Mouse (Mus musculus) embryo, embryonic 11 days (tissue): Measurements from ENCODE around the gene Cope.

ENCODE experiments used
- DNase-seq: peaks from one replicate; pipeline ENCODE4 v3.0.0-alpha.2; 2015

Cope gene

DNA sequence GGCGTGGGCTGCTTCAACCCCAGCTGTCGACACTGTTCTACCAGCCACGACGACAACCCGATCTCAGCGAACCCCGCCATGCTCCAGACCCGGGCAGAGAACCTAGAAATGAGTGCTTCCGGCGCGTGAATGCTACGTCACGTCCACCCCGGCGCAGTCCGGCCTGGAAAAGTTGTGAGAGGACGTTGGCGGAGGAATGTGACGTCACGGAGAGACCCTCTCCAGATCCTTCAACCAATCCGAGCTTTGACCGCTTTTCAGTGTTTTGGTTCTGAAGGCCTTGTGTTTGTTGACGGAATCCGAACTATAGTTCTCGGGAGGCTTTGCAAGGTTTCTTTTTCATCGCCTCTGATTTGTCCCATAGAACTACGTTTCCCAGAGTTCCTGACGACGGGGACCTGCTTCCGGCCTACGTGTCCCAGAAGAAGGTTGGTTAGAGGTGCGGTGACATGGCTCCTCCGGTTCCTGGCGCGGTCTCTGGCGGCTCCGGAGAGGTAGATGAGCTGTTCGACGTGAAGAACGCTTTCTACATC lies at the start of gene Cope, which contains the start of gene Ddx49:
TSS of gene Cope (plus strand) at position 161 of the 533 bp plus-strand sequence.
TSS of gene Ddx49 (minus strand) at position 132 of the 533 bp plus-strand sequence.
- peak; percentile 95 for DNase-seq

DNA sequence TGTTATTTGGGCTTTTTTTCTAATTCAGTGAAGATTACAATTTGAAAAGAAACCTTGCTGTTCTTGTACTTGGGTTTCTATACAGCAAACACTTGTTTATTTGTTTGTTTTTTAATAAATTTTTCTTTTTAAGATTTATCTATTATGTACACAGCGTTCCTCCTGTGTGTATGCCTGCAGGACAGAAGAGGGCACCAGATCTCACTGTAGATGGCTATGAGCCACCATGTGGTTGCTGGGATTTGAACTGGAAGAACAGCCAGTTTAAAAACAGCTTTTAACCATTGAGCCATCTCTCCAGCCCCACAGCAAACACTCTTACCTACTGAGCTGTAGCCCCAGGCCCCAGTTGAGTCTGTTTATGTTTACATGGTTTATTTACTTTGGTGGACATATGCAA lies 47.7 kb upstream of the Cope start:
- DNase-seq: peak; percentile 12

DNA sequence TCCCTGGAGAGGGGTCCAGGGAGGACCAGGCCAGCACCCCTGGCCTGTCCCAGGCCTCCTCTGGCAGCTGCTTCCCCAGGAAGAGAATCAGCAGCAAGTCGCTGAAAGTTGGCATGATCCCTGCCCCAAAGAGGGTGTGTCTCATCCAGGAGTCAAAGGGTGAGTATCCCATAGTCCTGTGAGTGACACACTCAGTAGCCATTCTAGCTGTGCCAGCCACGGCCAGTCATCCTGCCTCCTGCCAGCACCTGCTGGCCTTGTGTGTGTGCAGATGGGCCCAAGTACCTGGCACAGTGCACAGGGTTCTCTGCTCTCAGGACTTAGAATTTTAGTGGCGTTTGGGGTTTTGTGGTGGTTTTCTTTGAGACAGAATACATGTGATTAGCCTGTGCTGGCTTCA lies 44.9 kb upstream of the Cope start:
- DNase-seq: no peak

DNA sequence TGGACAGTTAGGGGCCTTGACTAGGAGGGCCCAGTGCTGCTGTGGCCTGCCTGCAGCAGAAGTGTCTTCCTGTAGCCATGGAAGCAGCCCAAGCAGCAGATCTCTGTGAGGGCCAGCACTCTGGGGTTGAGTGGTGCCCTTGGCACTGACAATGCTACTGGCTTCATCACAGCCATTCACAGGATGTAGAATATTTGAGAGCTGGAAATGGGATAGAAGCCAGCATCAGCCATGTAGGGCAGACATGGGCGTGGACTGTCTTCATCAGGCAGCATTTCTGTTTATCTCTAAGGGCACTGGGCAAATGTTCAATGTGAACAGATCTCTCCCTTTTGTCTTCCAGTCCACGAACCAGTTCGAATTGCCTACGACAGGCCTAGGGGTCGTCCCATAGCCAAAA lies 43.7 kb upstream of the Cope start:
- no peak for DNase-seq

DNA sequence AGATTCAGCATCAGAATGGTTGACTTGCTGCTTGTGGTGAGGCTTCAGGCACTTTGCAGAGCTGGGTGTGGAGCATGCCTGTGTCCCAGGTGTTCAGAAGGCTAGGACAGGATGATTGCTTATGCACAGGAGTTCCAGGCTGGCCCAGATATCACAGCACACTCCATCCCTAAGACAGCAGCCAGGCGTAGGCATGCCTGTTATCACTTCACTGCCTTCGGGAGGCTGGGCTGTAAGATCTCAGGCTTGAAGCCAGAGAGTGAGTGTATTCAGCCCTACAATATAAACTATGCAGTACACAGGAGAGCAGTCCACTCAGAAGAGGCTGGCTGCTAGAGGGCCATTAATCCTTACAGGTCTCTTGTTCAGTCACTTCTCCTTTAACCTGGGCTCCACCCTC lies 43.3 kb upstream of the Cope start:
- DNase-seq: no peak

DNA sequence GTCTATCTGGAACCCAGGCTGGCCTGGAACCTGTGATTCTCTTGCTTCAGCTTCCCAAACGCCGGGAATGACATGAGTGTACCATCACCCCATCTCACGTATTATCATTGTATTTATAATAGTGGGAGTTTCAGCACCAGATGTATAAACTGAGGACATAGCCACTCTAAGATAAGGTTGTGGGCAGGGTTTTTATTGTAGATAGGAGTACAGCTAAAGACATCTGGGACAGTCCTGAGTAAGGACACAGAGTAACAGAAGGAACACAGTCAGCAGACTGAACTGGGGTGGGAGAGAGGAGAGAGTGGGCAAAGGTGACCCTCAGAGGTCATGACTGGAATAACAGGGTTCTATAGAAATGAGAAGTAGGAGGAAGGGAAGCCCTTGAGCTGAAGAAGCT lies 34.6 kb upstream of the Cope start:
- no peak for DNase-seq

DNA sequence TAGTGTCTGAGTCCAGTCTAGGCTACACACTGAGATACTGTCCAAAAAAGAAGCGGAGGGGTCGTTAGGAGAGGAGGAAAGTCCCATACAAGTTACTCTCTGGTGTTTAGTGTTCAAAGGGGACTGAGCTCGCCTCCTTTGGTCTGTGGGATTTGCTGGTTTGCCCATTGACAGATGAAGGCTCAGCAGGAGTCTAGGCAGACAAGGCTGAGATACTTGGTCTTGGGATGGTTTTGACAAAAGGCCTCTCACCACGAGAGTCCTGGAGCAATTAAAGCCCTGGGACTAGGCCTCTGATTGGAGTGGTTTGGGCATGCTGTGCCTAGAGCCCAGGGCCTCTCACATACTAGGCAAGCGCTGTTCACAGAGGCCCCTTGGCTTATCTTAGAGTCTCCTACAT lies 34.0 kb upstream of the Cope start:
- no peak for DNase-seq

DNA sequence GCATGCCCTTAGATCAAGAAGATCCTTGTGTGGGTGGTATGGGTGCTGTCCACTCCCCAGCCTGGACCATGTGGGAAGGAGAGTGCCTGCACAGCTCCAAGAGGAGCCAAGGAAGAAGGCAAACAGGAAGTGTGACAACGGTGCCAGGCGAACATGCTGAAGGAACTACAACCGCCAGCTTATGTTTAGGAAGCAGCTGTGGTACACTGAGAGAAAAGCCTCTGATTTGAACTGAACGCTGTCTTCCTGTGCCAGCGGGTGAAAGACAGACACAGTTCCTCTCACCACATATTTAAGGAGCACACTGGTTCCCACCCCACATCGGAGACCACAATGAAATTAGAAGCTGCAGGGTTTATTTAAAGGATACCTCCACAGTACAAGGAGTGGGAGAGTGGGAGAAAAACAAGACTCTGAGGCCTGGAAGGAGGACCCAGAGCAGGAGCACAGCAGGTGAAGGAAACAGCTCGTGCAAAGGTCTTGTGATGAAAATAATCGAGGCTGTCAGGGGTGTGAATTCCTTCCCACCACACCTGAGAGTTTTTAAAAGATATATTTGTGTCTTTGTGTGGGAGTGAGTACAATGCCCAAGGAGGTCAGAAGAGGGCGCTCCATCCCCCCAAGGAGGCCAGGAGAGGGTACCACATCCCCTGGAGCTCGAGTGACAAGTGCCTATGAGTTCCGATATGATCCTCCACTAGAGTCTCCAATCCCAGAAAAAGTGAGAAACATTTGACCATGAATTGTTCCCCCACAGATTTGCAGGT lies 33.3 kb upstream of the Cope start:
- DNase-seq: peak; percentile 39

DNA sequence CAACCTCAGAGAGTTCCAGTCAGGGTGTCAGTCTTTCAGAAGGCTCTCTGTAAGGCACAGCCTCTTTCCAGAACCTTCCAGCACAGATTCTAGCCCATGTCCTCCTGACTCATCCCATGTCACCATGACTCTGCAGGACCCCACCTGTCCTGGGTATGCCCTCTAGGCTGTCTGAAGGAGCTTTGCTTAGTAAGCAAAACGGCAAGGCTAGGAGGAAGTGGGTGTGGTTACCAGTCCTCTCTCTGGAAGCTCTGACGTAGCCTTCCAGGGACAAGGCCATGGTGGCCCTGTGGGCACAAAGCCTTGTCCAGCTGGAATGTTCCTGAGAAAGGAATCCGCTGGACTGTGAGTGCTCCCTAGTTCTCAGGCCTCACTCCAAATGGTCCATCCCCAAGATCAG lies 29.4 kb upstream of the Cope start:
- DNase-seq: no peak

DNA sequence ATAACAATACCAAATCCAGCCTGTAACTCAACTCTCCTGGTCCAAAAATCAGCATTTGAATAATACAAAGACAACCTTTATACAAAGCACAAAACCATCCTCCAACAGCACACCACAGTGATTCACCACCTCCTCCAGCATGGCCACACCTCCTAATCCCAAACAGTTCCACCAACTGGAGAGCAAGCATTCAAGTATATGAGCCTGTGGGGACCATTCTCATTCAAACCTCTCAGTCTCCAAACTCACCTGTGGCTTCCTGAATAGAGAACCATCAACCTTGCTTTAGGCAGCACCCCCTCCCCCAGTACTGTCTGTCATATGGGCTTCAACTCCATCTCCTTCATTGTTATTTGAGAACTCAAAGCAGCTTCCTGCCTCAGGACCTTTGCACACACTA lies 28.0 kb upstream of the Cope start:
- DNase-seq: no peak

DNA sequence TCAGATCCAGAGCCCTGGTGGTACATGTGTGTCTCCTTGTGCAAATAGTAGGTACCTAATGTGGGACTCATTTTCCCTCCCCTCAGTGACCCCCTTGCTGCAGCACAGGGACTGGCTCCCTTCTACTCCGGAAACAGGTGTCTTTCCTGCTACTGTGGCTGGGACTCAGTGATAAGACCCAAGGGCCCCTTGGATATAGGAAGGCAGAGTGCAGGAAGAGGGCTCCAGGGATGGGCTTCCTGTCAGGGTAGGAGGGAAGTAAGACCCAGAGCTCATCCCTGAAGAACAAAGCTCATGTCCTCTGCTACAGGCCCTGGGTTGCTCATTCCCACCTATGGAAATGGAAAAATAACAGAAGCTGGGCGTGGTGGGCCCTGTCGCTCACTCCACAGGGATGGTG lies 25.8 kb upstream of the Cope start:
- DNase-seq: no peak

DNA sequence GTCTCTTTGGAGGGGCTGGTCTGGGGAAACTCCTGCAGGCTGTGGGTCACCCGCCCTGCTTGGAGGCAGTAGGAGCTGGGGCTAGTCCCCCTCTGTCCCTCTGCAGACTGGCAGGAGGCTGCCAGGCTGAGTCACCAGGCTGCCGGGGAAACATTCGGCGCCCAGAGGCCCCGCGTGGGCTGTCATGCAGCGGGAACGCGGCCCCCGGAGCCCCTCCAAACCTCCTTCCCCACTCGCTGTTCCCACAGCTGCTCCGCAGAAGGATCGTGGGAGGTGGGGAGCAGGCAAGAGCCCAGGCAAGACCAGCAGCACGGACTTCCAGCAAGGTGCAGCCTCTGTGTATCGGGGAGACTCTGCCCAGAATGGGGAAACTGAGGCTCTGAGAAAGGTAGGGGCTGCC lies 24.1 kb upstream of the Cope start:
- no peak for DNase-seq

DNA sequence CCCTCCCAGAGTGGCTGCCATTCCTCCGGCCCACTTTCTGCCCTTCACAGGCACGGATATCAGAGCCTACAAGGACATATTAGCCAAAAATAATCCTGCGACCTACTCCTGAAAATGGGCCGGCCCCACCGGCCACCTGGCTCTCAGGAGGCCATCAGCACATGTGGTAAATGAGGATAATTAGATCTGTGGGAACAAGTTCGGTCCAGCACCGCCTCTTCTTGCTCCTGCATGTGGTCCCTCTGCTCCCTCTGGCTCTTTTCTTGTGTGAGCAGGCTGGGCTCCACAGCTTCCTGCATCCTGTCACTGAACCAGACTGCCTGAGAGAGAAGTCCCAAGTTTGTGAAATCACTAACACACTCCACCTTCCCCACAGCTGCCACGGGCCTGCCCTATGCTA lies 23.1 kb upstream of the Cope start:
- no peak for DNase-seq

DNA sequence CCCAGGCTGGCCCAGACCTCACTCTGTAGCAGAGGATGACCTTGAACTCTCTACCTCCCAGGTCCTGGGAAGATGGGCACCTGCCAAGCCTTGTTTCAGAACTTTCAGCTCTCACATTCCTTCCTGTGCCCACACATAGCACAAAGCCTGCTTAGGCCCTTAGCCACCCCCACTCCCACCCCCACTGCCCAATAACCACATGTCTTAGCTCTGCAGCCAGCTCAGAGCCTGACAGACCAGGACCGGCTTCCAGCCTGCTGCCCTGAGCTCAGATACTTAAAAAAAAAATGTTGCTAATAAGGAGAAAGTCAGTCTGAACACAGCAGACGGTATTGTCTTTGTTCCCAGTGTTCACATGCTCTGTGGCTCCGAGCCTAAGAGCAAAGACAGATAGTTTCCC lies 21.3 kb upstream of the Cope start:
- no peak for DNase-seq

DNA sequence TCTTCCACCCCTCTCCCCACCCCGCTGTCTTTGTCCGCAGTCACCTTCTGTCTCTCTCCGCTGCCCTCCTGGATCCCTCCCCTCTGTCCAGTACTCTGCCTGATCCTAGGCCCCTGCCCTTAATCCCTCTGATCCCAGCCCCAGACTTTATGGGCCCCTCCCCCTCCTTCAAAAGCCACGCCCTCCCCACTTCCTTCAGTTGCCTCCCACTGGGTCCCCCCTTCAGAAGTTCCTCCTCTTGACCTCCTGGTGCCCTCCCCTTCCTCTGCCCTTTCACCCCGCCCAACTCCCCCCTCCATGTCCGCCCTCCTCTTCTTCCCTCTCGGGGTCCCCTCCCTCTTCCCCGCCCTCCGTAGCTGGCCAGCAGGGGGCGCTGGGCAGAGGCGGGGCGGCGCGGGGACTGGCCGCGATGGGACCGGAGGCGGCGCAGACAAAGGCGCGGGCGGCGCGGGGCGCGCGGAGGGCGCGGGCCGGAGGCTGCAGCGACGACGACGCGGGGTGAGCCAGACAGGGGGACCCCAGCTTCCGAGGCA lies 19.6 kb upstream of the Cope start, which contains the start of gene Homer3:
TSS of gene Homer3 (plus strand) at position 225 of the 533 bp plus-strand sequence.
- DNase-seq: peak; percentile 94

DNA sequence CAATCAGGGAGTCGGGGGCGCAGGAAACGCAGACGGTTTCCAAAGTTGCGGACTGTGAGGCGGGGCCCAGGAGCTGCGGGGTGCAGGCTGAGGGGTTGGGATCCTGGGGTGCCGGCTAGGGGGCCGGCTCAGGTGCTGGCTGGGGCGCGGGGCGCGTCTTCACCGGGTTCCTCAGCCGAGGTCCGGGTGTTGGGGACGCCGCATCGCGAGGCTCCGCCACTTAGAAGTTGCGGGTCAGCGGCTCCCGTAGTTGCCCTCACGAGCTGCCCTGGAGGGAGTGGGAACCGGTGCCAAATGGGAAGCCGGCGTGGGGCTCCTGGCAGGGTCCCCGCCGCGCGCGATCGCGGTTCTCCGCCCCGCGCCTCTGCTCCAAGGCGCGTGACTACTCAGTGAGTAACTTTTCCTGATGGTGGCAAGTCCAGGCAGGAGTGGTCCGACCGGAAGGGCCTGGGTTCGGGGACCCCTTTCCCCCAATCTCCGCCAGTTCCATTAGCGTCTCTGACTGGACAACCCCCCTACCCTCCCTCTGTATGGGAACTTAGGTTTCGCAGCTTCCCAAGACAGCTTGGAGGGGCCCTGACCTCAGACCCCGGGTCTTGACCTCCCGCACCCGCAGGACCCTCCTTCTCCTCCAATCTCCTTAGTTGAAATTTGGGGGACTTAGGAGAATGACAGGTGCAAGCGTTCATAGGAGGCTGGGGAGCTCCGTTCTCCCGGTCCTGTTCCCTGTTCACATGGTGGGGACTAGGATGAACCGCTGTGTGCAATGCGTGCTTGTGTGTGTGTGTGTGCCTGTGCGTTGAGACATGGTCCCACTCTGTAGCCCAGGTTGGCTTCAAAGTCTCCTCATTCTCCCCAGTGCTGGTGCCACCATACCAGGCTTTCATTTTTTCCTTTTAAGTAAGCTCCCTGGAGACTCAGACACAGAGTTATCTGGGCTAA lies 18.9 kb upstream of the Cope start:
- DNase-seq: peak; percentile 42

DNA sequence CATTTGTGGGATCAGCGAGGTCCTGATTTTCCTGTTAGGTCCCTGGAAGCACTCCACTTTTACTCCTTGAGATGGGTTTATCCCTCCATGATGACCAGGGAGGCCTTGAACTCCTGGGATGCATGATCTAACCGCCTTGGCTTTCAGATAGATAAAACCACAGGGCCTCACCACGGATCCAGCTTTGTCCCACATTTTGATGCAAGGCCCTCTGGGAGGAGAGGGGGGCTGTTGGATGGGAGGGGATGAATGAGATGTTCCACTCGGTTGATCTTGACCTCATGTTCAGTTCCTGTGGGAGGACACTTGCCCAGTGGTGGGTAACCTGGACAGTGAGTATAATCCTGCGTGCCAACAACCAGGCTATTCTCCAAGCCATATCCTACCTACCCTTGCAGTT lies 17.9 kb upstream of the Cope start:
- no peak for DNase-seq

DNA sequence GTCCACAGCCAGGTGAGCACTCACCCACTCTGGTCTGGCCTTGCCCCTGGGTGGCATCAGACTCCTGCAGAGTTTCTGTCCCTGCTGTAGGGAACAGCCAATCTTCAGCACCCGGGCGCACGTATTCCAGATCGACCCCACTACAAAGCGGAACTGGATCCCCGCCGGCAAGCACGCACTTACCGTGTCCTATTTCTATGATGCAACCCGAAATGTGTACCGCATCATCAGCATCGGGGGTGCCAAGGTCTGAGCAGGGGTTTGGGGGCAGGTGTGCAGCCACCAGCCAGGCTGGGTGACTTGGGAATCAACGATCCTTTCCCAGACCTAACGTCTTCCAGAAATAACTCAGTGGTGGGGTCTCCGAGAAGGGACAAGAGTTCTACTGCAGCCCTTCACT lies 17.0 kb upstream of the Cope start:
- no peak for DNase-seq

DNA sequence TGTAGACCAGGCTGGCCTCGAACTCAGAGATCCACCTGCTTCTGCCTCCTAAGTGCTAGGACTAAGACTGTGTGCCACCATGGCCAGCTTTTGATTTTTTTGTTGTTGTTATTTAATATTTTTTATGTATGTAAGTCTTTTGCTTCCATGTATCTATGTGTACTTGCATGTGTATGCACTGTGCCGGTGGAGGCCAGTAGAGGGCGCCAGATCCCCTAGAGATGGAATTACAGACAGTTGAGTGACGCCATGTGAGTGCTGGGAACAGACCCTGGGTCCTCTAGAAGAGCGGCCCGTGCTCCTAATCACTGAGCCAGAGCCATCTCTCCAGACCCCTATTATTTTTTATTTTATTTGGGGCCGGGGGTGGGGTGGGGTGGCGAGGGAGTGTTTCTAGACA lies 15.6 kb upstream of the Cope start:
- no peak for DNase-seq

DNA sequence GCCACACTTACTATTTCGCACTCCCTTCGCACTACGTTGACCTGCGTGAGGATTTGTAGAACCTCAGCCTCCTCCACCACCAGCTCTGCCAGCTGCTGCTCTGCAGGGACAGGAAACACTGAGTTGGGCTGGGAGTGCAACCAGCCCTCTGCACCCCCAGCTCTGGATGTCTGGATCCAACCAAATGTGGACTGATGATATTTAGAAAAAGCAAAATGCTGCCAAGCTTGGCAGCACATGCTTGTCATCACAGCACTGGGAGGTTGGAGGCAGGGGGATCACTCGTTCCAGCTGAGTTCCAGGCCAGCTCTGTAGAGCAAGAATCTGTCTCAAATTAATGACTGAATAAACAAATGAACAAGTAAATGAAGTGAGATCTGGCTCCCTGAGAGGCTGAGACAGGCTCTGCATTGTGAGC lies 8.3 kb upstream of the Cope start:
- DNase-seq: no peak

DNA sequence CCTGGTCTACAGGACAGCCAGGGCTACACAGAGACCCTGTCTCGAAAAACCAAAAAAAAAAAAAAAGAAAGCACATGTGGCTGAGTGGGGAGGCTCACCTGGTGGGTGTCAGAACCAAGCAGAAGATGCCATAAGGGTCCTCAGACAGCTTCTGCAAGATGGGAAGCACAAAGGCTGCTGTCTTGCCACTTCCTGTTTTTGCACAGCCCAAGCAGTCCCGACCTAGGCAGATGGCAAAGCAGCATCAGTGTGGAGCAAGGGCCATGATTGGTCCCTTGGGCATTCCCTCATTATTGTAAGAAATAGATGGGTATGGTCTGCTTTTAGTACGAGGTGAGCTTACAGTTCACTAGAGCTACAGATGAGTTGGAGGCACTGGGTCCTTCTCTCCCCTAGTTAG lies 1.4 kb upstream of the Cope start:
- DNase-seq: no peak

DNA sequence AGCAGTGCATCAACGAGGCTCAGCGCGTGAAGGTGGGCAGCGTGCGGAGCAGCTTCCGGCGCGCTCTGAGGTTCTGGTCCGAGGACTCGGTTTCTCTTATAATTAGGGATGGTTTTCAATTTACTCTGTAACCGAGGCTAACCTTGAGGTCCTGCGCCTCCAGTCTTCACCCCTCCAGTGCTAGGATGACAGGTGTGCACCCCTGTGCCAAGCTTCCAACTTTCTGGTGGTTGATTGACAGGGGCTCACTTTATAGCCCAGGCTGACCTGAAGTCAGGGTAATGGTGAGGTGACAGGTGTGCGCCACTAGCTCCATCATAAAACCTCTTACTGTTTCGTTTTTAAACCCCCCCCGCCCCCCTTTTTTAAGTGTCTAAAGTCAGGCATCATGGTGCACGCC lies 583 bp downstream of the Cope start:
- DNase-seq: no peak

DNA sequence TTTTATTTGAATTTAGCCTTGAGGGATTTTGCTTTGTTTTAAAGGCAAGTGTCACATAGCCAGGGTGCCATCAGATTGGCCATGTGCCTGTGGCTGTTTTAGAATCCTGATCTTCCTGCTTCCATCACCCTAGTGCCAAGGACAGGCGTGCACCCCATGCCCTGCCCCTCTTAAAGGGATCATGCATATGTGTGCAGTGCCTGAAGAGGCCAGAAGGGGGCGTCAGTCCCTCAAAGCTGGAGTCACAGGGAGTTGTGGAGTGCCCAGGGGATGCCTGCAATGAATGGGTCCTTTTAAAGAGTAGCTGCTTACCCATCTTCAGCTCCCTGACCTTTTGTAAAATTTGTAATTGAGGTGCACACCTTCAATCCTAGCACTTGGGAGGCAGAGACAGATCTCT lies 7.0 kb downstream of the Cope start:
- DNase-seq: peak; percentile 45

DNA sequence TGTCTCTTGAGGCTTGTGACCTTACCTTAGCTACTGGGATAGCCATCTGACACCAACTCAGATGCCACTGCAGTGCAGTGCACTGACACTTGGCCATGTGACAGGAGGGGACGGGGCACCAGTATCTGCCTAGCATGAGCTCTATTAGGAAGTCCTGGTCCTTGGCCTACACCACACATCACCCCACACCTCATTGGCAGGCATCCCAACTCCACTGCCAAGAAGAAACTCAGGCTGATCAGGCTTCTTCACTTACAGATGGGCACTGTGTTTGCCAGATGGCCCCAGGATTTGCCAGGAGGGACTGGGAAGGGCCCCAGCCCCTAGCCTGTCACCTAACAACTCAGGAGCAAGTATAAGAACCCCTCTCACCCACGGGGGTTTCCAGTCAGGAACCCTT lies 11.1 kb downstream of the Cope start:
- DNase-seq: no peak
